Mouse (Mus musculus): ENCODE data around the gene Rpl18a.

GRCm38 (mm10) chr8:70879500-70879899, 17.7 kb downstream of the Rpl18a start:
- TF ChIP-seq CTCF (IDR thresholded peaks at IDR 0.05; ENCODE audit: low read depth) (no peak), EP300 (IDR thresholded peaks at IDR 0.05; ENCODE audit: low read depth) (no peak)

Data from liver, postnatal 0 days (tissue).